Mouse (Mus musculus): ENCODE measurements around the gene Naxd. TPM values are rescaled to one million over a fixed set of nuclear protein-coding genes. Genes with fewer than 3 reads are reported as not detected.

Naxd gene
- polyA plus RNA-seq, 1 experiment: 107 TPM

- DNase-seq (ENCODE audit: extremely low spot score in 1 of 2, low spot score in 1 of 2): no peak
Observed at GRCm38 (mm10) chr8:11552390-11552789, 55.1 kb downstream of the Naxd start.

GRCm38 (mm10) chr8:11554799-11555719, 57.8 kb downstream of the Naxd start, which contains the start of gene Ing1:
Gene Ing1 (plus strand): TSS chr8:11555571.
- DNase-seq (ENCODE audit: extremely low spot score in 1 of 2, low spot score in 1 of 2): peak; percentile 90 to 95

- DNase-seq (ENCODE audit: extremely low spot score in 1 of 2, low spot score in 1 of 2): peak; percentile 99
Observed at GRCm38 (mm10) chr8:11555720-11556591, 58.6 kb downstream of the Naxd start.

- DNase-seq (ENCODE audit: extremely low spot score in 1 of 2, low spot score in 1 of 2): peak in 1 of 2 experiments; percentile 41
Observed at GRCm38 (mm10) chr8:11556691-11557423, 59.6 kb downstream of the Naxd start.

- DNase-seq (ENCODE audit: extremely low spot score in 1 of 2, low spot score in 1 of 2): no peak
Observed at GRCm38 (mm10) chr8:11557424-11557767, 60.1 kb downstream of the Naxd start.

GRCm38 (mm10) chr8:11557768-11558629, 60.7 kb downstream of the Naxd start:
- DNase-seq (ENCODE audit: extremely low spot score in 1 of 2, low spot score in 1 of 2): peak; percentile 96 to 97

- no peak for DNase-seq (ENCODE audit: extremely low spot score in 1 of 2, low spot score in 1 of 2)
Observed at GRCm38 (mm10) chr8:11559511-11559910, 62.2 kb downstream of the Naxd start.

GRCm38 (mm10) chr8:11560220-11560619, 62.9 kb downstream of the Naxd start:
- DNase-seq (ENCODE audit: extremely low spot score in 1 of 2, low spot score in 1 of 2): no peak

- DNase-seq (ENCODE audit: extremely low spot score in 1 of 2, low spot score in 1 of 2): no peak
Observed at GRCm38 (mm10) chr8:11564236-11564635, 66.9 kb downstream of the Naxd start.

Other genes with a start within 250 kb of the Naxd start
- 34.3 and 39.7 TPM in 2 replicates for gene Col4a2, start 184.7 kb upstream of the Naxd start, polyA plus RNA-seq (2012; rRNA removed)
- 31.8 and 43.2 TPM in 2 replicates for gene Col4a1, start 184.7 kb upstream of the Naxd start, polyA plus RNA-seq (2012; rRNA removed)
- gene Rab20, start 18.8 kb upstream of the Naxd start, polyA plus RNA-seq (2012; rRNA removed): 2.0 TPM in 2 replicates
- 34.9 and 35.9 TPM in 2 replicates for gene Cars2, start 53.3 kb downstream of the Naxd start, polyA plus RNA-seq (2012; rRNA removed)
- gene Ing1, start 58.1 kb downstream of the Naxd start, polyA plus RNA-seq (2012; rRNA removed): 49.8 and 50.4 TPM in 2 replicates
- gene Ankrd10, start 138.3 kb downstream of the Naxd start, polyA plus RNA-seq (2012; rRNA removed): 79.1 and 85.9 TPM in 2 replicates
- not detected in 2 replicates for gene 1700016D06Rik, start 203.6 kb downstream of the Naxd start, polyA plus RNA-seq (2012; rRNA removed)
- 85.1 and 92.8 TPM in 2 replicates for gene Arhgef7, start 230.2 kb downstream of the Naxd start, polyA plus RNA-seq (2012; rRNA removed)